Mouse (Mus musculus): Measurements from ENCODE around the gene Adh4.
"Not testable (repeated sequence)": the region's sequence is repeated elsewhere in the genome, so short reads cannot be mapped to it uniquely, and the experiment has no call there.

The Adh4 gene

DNA sequence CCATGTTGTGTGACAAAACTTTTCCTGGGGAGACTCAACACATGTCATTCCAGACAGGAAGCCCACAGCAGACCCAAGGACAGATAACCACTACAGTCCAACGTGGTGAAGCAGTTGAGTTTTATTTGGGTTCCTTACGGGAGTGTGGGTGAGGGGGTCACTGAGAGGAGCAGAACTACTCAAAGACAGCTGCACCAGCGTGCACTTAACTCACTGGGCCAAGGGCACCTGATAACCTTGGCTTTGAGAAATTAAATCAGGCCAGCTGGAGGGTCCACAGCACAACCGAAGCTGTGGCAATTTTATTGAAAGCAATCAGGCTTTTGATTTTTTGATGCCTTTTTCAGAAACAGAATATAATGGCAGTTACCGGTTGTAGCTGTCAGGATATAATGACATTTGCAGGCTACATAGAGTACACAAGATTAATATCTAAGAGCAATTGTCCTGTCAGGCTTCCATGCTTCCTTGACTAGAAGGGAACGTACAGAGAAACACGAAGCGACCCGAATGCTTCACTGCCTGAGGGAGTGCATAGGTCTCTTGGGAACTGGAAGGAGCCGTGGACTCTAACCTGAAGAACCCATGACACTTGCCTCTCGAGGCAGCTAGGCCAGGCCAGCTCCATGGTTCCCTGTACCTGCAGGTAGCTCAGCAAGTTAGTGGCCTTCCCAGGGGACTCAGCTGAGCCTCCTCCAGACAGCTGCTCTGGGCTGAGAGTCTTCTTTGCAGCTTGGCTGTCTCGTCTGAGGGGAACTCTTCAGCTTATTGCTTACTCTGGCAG, 33.0 kb downstream of the Adh4 start:
- DNase-seq, result no peak

DNA sequence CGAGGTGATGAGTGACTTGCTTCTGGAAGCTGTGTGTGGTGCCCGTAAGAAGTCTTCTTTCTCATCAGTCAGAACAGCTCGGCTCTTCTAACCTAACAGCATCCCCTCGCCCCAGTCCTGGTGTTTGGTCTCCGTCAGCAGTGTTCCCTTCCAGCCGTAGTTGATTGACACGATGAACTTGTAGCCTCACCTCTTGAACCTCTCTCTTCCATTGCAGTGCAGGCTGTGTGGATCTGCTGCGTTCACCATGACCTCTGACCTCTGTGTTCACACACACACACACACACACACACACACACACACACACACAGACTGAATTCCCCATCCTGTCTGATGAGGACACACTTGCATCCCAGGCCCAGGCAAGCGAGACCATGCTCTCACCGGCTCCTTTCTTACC, 36.9 kb downstream of the Adh4 start:
- DNase-seq, result no peak

DNA sequence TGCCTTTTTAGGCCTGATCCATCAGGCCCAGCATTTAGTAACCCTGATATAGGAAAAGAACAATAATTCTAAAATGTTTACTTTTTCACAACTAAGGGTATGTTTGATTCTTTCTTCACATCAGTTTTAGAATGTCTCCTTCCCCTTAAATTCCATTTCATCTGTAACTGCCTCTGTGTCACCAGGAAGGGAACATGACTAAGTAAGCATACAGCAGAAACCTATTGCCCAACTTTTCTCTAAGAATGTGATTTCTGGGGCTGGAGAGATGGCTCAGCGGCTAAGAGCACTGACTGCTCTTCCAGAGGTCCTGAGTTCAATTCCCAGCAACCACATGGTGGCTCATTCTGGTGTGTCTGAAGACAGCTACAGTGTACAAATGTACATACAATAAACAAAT, 39.0 kb downstream of the Adh4 start:
- no peak for DNase-seq

DNA sequence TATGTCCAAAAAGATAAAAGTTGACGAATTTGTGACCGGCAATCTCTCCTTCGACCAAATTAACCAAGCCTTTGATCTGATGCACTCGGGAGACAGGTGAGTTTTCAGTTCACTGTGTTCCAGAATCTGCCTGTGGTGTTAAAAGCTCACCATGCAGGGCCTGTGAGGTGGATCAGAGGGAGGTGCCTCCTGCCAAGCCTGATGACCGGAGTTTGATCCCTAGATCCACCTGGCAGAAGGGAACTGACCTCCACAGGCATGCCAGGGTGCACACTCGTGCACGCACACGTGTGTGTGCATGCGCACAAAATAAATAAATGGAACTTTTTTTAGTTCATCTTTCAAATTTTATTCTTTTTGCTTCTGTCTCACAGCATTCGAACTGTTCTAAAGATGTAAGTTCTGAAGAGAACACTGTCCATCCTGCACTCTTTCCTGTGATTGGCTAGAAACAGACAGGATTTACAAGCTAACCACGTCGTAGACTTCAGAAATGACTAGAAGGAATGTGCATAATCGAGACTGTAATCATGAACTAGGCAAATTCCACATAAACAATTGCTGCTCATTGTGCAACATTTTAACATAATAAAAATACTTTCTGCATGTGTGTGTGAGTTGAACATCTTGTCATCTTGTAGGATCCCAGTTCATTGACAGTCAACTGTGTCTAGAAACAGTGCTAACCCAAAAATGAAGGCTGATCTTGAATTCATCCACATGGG, 39.6 kb downstream of the Adh4 start:
- DNase-seq, result no peak

DNA sequence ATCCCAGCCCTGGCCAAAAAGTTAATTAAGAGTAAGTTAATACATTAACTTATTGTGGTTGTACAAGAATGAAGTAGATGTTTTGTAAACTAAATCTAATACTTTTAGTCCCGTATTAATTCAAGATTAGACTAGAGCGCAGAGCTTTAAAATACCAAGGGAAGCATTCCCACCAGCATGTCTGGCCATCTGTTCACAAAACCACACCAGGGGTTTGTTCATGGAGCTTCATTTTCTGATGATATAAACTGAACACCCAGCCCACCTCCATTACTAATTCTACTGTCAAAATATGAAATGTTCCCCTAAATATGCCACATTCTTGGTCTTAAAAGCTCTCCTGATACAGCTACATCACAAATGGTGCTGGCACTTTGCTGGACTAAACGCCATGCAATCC, 43.2 kb downstream of the Adh4 start:
- DNase-seq, result no peak

DNA sequence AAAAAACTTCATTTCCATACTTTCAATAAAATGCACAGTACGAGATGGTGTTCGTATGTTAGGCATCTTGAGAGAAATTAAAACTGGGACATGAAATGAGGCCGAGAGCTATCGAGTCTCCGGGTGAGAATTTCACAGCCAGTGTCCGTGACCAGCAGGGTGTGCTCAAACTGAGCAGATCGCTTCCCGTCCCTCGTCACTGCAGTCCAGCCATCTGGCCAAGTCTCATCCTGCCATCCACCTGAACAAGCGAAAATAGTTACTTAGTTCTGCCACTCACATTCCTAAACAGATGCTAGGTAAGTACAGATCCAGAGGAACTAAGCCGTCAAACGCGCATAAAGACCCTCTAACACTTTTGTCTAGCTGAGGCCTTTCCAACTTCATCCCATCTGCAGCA, 45.0 kb downstream of the Adh4 start:
- peak; percentile 52 for DNase-seq

DNA sequence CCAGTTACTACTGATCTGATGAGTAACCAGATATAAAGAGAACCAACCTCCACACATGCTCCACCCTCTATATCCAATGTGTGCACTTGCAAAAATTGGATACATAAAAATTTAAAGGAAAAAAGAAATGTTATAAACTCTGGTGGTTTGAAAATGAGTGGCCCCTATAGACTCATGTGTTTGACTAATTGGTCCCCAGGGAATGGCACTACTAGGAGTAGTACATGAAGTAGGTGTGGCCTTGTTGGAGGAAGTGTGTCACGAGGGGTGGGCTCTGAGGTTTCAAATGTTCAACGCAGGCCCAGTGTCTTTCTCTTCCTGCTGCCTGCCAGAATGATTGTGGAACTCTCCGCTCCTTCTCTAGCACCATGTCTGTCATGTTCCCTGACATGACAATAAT, 46.6 kb downstream of the Adh4 start:
- no peak for DNase-seq

DNA sequence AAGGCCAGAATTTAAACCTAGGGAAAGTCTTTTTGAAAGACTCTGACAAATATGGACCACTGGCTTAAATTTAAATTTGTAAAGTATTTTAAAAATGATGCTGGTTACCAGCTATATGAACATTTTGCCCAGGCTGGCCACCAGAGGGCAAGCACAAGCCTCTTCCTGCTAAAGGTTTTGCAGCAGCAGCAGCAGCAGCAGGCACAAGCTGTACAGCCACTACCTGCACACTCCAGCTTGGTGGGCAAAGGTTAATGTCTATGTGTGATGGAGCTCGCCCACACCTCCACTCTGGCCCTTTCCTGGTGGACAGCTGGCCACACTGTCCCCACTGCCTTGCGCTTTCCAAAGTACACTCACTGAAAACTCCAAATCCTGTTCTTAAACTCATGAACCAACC, 47.9 kb downstream of the Adh4 start:
- no peak for DNase-seq

DNA sequence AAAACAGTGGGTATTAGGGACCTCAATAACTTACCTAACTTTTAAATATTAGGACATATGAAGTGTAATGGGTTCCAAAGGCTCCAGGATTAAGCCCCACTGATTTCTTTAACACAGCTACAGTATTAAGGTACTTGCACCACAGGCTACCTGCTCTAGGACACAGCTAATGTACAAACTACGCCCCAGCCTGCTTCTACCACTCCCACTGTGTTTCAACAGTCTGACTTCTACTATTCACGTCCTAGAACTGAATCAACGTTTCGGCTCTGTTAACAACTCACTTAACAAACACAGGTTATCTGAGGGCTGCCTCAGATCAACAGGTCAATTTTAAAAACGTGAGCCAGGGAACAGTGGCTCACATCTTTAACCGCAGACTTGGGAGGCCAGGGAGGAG, 48.5 kb downstream of the Adh4 start:
- DNase-seq, result no peak

DNA sequence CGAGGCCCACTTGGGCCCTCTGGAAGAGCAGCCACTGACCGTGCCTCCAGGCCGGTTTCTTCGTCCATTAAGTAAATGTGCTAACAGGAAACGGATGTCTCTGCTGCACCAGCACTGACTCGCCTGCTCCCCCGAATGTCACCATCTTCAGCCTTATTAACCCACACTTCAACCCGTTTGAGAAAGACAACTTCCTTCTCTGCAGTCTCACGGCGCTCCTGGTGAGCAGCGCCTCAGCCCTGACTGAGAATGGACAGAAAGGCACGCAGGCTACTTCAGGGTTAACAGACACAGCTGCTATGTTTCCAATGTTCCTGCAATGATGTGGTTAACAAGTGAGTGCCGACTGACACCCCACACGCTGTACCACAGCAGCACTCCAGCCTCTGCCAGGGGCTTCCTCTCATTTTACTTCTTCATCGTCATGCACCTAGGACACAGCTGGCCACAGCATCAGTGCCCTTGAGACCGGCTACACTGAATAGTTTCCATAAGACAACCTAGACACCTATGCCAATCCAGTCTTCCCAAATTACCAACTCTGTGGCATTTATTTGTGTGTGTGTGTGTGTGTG, 49.4 kb downstream of the Adh4 start:
- DNase-seq, result no peak

DNA sequence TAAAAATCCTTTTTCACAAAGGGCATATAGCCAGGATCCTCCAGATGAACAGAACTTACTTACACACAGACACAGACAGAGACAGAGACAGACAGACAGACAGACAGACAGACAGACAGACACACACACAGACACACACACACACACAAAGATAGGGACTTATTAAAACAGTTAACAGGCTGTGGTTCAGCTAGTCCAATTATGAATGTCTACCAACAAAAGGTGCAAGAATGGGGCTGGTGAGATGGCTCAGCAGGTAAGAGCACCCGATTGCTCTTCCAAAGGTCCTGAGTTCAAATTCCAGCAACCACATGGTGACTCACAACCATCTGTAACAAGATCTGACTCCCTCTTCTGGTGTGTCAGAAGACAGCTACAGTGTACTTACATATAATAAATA, 51.4 kb downstream of the Adh4 start:
- not testable (repeated sequence) for DNase-seq

DNA sequence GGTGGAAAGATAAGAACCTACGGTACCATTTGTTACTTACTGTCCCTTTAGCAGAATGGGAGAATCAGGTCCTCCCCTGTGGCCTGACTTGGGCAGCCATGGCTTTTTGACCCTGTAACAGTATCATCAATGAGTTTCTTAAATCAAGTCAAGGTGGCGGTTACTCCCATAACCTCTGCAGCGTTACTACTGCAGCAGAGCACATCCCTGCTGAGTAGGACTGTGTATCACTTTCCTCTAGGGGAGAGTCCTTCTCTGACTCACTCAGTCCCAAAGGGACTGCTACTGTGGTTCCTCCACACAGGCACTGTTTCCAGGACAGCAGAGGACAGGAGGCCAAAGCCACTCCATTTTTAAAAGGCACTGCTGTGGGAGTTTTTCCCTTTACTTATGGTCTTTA, 55.8 kb downstream of the Adh4 start:
- DNase-seq, result no peak

DNA sequence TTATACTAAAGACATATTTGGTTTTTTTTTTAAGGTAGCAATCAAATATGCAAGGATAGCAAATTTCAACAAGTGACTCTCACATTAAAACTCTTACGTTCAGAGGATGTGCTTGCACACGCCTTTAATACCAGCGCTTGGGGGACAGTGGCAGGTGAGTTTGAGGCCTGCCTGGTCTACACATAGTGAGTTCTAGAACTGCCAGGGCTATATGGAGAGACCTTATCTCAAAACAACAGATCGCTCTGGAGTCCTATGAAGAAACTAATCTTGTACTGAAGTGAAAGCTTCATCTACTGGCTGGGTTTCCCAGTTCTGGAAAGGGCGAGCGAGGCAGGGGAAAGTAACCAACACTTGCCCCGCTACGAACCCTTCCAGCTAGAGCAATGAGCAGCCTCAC, 64.2 kb downstream of the Adh4 start:
- DNase-seq, result no peak

Data from right cerebral cortex, adult 18-20 months (tissue).